Mouse (Mus musculus): ENCODE results near the gene Prkab2. TPM values are rescaled to one million over a fixed set of nuclear protein-coding genes. Genes with fewer than 3 reads are reported as not detected.

Gene Prkab2
- polyA plus RNA-seq, 1 experiment from 2014 or later: 17.5 TPM

GRCm38 (mm10) chr3:97641396-97641795, 16.6 kb upstream of the Prkab2 start:
- H3K9me3 ChIP-seq (ENCODE audit: control insufficient read depth, low read length): no peaks in the 10 kb centered on the region
- WGBS: 93% methylated on average over 4 of the region's 4 CpGs
- no peaks in the 10 kb centered on the region for H3K4me1 ChIP-seq (ENCODE audit: control insufficient read depth, insufficient read depth, low read depth, low read length)
- no peaks in the 10 kb centered on the region for H3K27me3 ChIP-seq (replicated peaks; ENCODE audit: control insufficient read depth, insufficient read depth, low read length)
- no peak for ATAC-seq
- H3K36me3 ChIP-seq (ENCODE audit: control insufficient read depth, insufficient read depth, low read length): no peaks in the 10 kb centered on the region
- no peak overlapping the region for H3K27ac ChIP-seq (ENCODE audit: low read depth, low read length)
- no peak overlapping the region for H3K9ac ChIP-seq (ENCODE audit: low read depth, low read length)
- H3K4me2 ChIP-seq (ENCODE audit: low read length): no peak overlapping the region
- no peak overlapping the region for H3K4me3 ChIP-seq (ENCODE audit: low read length)

- Histone ChIP-seq H3K4me2 (ENCODE audit: low read length) (no peak overlapping the region), H3K36me3 (ENCODE audit: control insufficient read depth, insufficient read depth, low read length) (no peaks in the 10 kb centered on the region), H3K4me3 (ENCODE audit: low read length) (no peak overlapping the region), H3K9ac (ENCODE audit: low read depth, low read length) (no peak overlapping the region), H3K27ac (ENCODE audit: low read depth, low read length) (no peak overlapping the region), H3K4me1 (ENCODE audit: control insufficient read depth, insufficient read depth, low read depth, low read length) (no peaks in the 10 kb centered on the region), H3K27me3 (replicated peaks; ENCODE audit: control insufficient read depth, insufficient read depth, low read length) (no peaks in the 10 kb centered on the region), H3K9me3 (ENCODE audit: control insufficient read depth, low read length) (no peaks in the 10 kb centered on the region)
- no peak for ATAC-seq
- 87% methylated on average over 9 of the region's 9 CpGs for WGBS
Observed at GRCm38 (mm10) chr3:97642001-97642400, 16.0 kb upstream of the Prkab2 start.

GRCm38 (mm10) chr3:97648518-97648917, 9.5 kb upstream of the Prkab2 start:
- no peak overlapping the region for H3K27ac ChIP-seq (ENCODE audit: low read depth, low read length)
- no peak for ATAC-seq
- H3K9ac ChIP-seq (ENCODE audit: low read depth, low read length): no peak overlapping the region
- no peak overlapping the region for H3K4me3 ChIP-seq (ENCODE audit: low read length)
- H3K36me3 ChIP-seq (ENCODE audit: control insufficient read depth, insufficient read depth, low read length): no peaks in the 10 kb centered on the region
- no peaks in the 10 kb centered on the region for H3K4me1 ChIP-seq (ENCODE audit: control insufficient read depth, insufficient read depth, low read depth, low read length)
- WGBS: 38% methylated on average over 1 of the region's 1 CpGs
- no peaks in the 10 kb centered on the region for H3K9me3 ChIP-seq (ENCODE audit: control insufficient read depth, low read length)
- H3K27me3 ChIP-seq (replicated peaks; ENCODE audit: control insufficient read depth, insufficient read depth, low read length): no peaks in the 10 kb centered on the region
- no peak overlapping the region for H3K4me2 ChIP-seq (ENCODE audit: low read length)

GRCm38 (mm10) chr3:97649022-97649421, 9.0 kb upstream of the Prkab2 start:
- no peak for ATAC-seq
- Histone ChIP-seq H3K9me3 (ENCODE audit: control insufficient read depth, low read length) (no peaks in the 10 kb centered on the region), H3K36me3 (ENCODE audit: control insufficient read depth, insufficient read depth, low read length) (no peaks in the 10 kb centered on the region), H3K4me3 (ENCODE audit: low read length) (no peak overlapping the region), H3K4me2 (ENCODE audit: low read length) (no peak overlapping the region), H3K27me3 (replicated peaks; ENCODE audit: control insufficient read depth, insufficient read depth, low read length) (no peaks in the 10 kb centered on the region), H3K9ac (ENCODE audit: low read depth, low read length) (no peak overlapping the region), H3K27ac (ENCODE audit: low read depth, low read length) (no peak overlapping the region), H3K4me1 (ENCODE audit: control insufficient read depth, insufficient read depth, low read depth, low read length) (no peaks in the 10 kb centered on the region)
- WGBS: 83% methylated on average over 3 of the region's 3 CpGs

- no peaks in the 10 kb centered on the region for H3K27me3 ChIP-seq (replicated peaks; ENCODE audit: control insufficient read depth, insufficient read depth, low read length)
- no peak overlapping the region for H3K9ac ChIP-seq (ENCODE audit: low read depth, low read length)
- no peak overlapping the region for H3K4me2 ChIP-seq (ENCODE audit: low read length)
- no peaks in the 10 kb centered on the region for H3K36me3 ChIP-seq (ENCODE audit: control insufficient read depth, insufficient read depth, low read length)
- no peak overlapping the region for H3K27ac ChIP-seq (ENCODE audit: low read depth, low read length)
- WGBS: 85% methylated on average over 6 of the region's 6 CpGs
- H3K4me1 ChIP-seq (ENCODE audit: control insufficient read depth, insufficient read depth, low read depth, low read length): no peaks in the 10 kb centered on the region
- no peak for ATAC-seq
- no peak overlapping the region for H3K4me3 ChIP-seq (ENCODE audit: low read length)
- no peaks in the 10 kb centered on the region for H3K9me3 ChIP-seq (ENCODE audit: control insufficient read depth, low read length)
Observed at GRCm38 (mm10) chr3:97649469-97649868, 8.5 kb upstream of the Prkab2 start.

GRCm38 (mm10) chr3:97651604-97652003, 6.4 kb upstream of the Prkab2 start:
- H3K36me3 ChIP-seq (ENCODE audit: control insufficient read depth, insufficient read depth, low read length): no peaks in the 10 kb centered on the region
- H3K4me3 ChIP-seq (ENCODE audit: low read length): no peak overlapping the region
- no peak overlapping the region for H3K9ac ChIP-seq (ENCODE audit: low read depth, low read length)
- H3K4me2 ChIP-seq (ENCODE audit: low read length): no peak overlapping the region
- no peaks in the 10 kb centered on the region for H3K4me1 ChIP-seq (ENCODE audit: control insufficient read depth, insufficient read depth, low read depth, low read length)
- WGBS: 88% methylated on average over 10 of the region's 10 CpGs
- no peaks in the 10 kb centered on the region for H3K9me3 ChIP-seq (ENCODE audit: control insufficient read depth, low read length)
- no peak for ATAC-seq
- no peak overlapping the region for H3K27ac ChIP-seq (ENCODE audit: low read depth, low read length)
- H3K27me3 ChIP-seq (replicated peaks; ENCODE audit: control insufficient read depth, insufficient read depth, low read length): no peaks in the 10 kb centered on the region

GRCm38 (mm10) chr3:97653781-97654180, 4.2 kb upstream of the Prkab2 start:
- no peaks in the 10 kb centered on the region for H3K36me3 ChIP-seq (ENCODE audit: control insufficient read depth, insufficient read depth, low read length)
- H3K4me1 ChIP-seq (ENCODE audit: control insufficient read depth, insufficient read depth, low read depth, low read length): no peaks in the 10 kb centered on the region
- WGBS: 94% methylated on average over 5 of the region's 5 CpGs
- H3K4me2 ChIP-seq (ENCODE audit: low read length): no peak overlapping the region
- no peaks in the 10 kb centered on the region for H3K9me3 ChIP-seq (ENCODE audit: control insufficient read depth, low read length)
- no peak overlapping the region for H3K9ac ChIP-seq (ENCODE audit: low read depth, low read length)
- no peaks in the 10 kb centered on the region for H3K27me3 ChIP-seq (replicated peaks; ENCODE audit: control insufficient read depth, insufficient read depth, low read length)
- ATAC-seq: no peak
- H3K27ac ChIP-seq (ENCODE audit: low read depth, low read length): no peak overlapping the region
- H3K4me3 ChIP-seq (ENCODE audit: low read length): no peak overlapping the region

GRCm38 (mm10) chr3:97654901-97655300, 3.1 kb upstream of the Prkab2 start:
- H3K27ac ChIP-seq (ENCODE audit: low read depth, low read length): no peak overlapping the region
- no peak overlapping the region for H3K4me2 ChIP-seq (ENCODE audit: low read length)
- 81% methylated on average over 8 of the region's 8 CpGs for WGBS
- H3K36me3 ChIP-seq (ENCODE audit: control insufficient read depth, insufficient read depth, low read length): no peaks in the 10 kb centered on the region
- H3K27me3 ChIP-seq (replicated peaks; ENCODE audit: control insufficient read depth, insufficient read depth, low read length): no peaks in the 10 kb centered on the region
- peaks cover 8% of the 10 kb centered on the region for H3K4me1 ChIP-seq (ENCODE audit: control insufficient read depth, insufficient read depth, low read depth, low read length)
- no peak overlapping the region for H3K4me3 ChIP-seq (ENCODE audit: low read length)
- no peak for ATAC-seq
- no peak overlapping the region for H3K9ac ChIP-seq (ENCODE audit: low read depth, low read length)
- H3K9me3 ChIP-seq (ENCODE audit: control insufficient read depth, low read length): no peaks in the 10 kb centered on the region

- Histone ChIP-seq H3K36me3 (ENCODE audit: control insufficient read depth, insufficient read depth, low read length) (0 out of 2 replicates have a peak, but pooled peaks cover 6% of the 10 kb centered on the region), H3K4me3 (ENCODE audit: low read length) (peak overlapping the region; percentile 67), H3K9ac (ENCODE audit: low read depth, low read length) (peak overlapping the region; percentile 74), H3K4me1 (ENCODE audit: control insufficient read depth, insufficient read depth, low read depth, low read length) (peaks cover 8% of the 10 kb centered on the region), H3K4me2 (ENCODE audit: low read length) (peak overlapping the region; percentile 64), H3K27ac (ENCODE audit: low read depth, low read length) (peak overlapping the region; percentile 73), H3K9me3 (ENCODE audit: control insufficient read depth, low read length) (no peaks in the 10 kb centered on the region), H3K27me3 (replicated peaks; ENCODE audit: control insufficient read depth, insufficient read depth, low read length) (no peaks in the 10 kb centered on the region)
- peak; percentile 68 for ATAC-seq
- WGBS: under 1% methylated on average over 50 of the region's 50 CpGs
Observed at GRCm38 (mm10) chr3:97658426-97659193, 617 bp downstream of the Prkab2 start.
